Mouse (Mus musculus) heart, postnatal 0 days (tissue): ENCODE results near the gene Gm45713.

Experiments
- CTCF ChIP-seq: IDR thresholded peaks from 2 replicates; pipeline ENCODE4 v1.5.1; 2016; ENCODE audit warnings: antibody characterized with exemption, control low read depth, low read depth
- EP300 ChIP-seq: IDR thresholded peaks from 2 replicates; pipeline ENCODE4 v1.6.1; 2016; ENCODE audit warnings: antibody characterized with exemption, low read depth

DNA sequence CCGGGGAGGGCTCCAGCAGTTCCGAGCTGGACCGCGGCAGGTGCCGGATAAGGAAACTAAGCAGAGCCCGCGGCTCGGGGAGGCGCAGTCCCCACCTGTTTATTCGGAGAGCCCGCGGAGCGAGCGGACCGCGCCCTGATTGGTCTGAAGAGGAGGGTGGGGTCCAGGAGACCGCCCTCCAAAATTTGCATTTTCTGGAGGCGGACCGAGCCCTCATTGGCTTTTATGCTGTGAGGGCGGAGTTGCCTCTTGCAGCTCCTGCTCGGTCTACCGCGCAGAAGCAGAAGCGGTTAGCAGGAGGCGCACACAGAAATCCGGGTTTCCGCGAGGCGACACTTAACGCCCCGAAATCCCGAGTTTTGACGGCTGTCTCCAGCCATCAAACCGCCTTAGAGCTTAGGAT lies 46.2 kb upstream of the Gm45713 start:
- TF ChIP-seq CTCF (no peak), EP300 (no peak)
